Mouse (Mus musculus): ENCODE results near the gene Polr3g.

- TF ChIP-seq CTCF (IDR thresholded peaks at IDR 0.05) (no peak), EP300 (IDR thresholded peaks at IDR 0.05) (no peak)
Measured at GRCm38 (mm10) chr13:81628631-81629190, 82.1 kb downstream of the Polr3g start.

Measured in lung, postnatal 0 days (tissue).